Mouse (Mus musculus) embryonic fibroblast, embryonic 13.5 days (primary cell): ENCODE measurements around the gene Trp53. TPM values are rescaled to one million over a fixed set of nuclear protein-coding genes. Genes with fewer than 3 reads are reported as not detected.
A peak's percentile ranks its signal among the peaks of the same experiment; 100 is the strongest.

Experiments
- H3K27ac ChIP-seq: 2 replicates; pipeline ENCODE4 v1.5.1; 2012; ENCODE audit warnings: low read length, control low read depth, inconsistent platforms; ENCODE audit not compliant: insufficient read depth
- H3K4me1 ChIP-seq: 2 replicates; pipeline ENCODE4 v1.6.1; 2011; ENCODE audit warnings: low read length; ENCODE audit not compliant: control insufficient read depth, insufficient read depth
- H3K4me3 ChIP-seq: 2 replicates; pipeline ENCODE4 v1.5.1; 2011; ENCODE audit warnings: mild to moderate bottlenecking, control low read depth, low read length; ENCODE audit not compliant: insufficient read depth
- CTCF ChIP-seq: IDR thresholded peaks from 2 replicates; pipeline ENCODE4 v1.5.1; 2011; ENCODE audit warnings: mild to moderate bottlenecking, control low read depth, low read length, moderate library complexity, borderline replicate concordance; ENCODE audit not compliant: insufficient read depth
- POLR2A ChIP-seq: IDR thresholded peaks from 2 replicates; pipeline ENCODE4 v1.6.1; 2011; ENCODE audit warnings: low read depth, mild to moderate bottlenecking, control low read depth, low read length, moderate library complexity
- polyA plus RNA-seq: library from polyadenylated mRNA; stranded (reverse); fragments of >200 nt; gene quantifications from 2 replicates; pipeline ENCODE4 v1.2.4, GENCODE M21; 2011; ENCODE audit warnings: low read depth; ENCODE audit not compliant: missing spikeins, insufficient read length

The Trp53 gene
- polyA plus RNA-seq, 1 experiment = 159 TPM

DNA sequence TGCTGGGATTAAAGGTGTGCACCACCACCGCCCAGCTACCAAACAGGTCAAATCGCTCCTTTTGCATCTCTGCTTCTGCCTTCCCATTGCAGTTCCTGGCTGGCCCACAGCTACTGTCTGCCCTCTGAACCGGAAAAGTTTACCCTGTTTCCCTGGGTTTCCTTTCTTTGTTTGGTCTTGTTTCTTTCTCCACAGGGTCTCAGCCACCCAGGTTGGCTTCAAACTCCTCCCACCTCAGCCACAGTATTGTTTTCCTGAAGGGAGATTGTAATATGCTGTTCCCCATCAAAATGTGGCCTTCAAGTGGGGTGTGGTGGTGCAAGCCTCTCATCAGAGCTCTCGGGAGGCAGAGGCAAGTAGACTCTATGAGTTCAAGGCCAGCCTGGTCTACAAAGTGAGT, 28.8 kb upstream of the Trp53 start:
- H3K4me1 ChIP-seq = no peaks in the 10 kb centered on the region

DNA sequence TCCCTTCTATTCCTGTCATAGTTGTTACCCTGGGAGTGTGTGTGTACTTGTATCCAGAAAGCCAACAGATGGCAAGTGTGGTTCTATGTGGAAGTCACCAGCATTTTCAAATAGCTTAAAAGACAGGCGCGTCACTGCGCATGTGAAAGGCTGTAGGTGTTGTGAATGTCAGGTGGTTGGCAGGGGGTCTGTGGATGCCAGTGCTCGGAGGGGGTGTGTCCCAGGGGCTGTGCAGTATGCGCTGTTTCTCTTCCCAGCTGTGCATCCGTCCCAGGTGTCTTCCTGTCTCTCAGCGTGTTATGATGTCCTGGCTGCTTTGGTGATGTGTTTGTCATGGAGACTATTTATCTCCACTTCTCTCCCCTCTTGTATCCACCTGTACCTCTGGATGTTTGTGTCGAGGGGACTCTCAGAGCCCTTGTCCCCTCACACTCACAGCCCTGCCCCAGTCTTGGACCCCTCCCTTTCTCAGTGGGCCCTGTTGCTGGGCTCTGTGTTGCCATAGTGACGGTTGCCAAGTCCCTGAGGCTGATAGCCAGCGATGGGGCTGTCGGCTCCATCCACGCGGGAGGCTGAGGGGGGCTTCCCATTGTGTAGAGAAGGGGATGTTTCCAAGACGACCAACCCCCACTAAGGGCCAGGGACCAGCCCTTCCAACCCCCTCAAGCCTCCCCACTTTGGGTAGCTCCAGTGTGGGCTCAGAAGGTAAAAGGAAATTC, 27.4 kb upstream of the Trp53 start:
- Histone ChIP-seq H3K4me3 (no peak overlapping the region), H3K4me1 (no peaks in the 10 kb centered on the region), H3K27ac (no peak overlapping the region)
- no peak for TF ChIP-seq CTCF
- TF ChIP-seq POLR2A = no peak

More for the DNA sequence above, 28.8 kb upstream of the Trp53 start:
- Histone ChIP-seq H3K4me3 (no peak overlapping the region), H3K27ac (no peak overlapping the region)
- no peak for TF ChIP-seq CTCF
- no peak for TF ChIP-seq POLR2A

DNA sequence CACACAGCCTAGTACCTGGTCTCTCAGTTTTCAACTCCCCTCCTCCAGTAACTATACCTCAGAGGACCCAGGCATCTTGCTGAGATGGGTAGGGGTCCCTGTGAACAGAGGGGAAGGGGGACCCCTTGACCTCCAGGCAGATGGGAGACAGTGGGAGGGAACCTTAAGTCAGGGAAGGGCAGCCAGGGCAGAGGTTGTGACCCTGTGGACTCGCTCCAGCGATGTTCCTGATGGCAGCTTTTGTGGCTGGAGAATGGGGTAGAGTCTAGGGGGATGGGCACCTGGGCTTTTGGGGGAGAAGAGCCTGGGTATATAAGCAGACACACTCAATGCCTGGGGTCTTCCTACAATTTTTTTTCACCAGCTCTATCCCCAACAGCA, 26.8 kb upstream of the Trp53 start:
- H3K4me3 ChIP-seq = no peak overlapping the region
- H3K4me1 ChIP-seq = no peaks in the 10 kb centered on the region
- TF ChIP-seq POLR2A (no peak), CTCF (no peak)
- no peak overlapping the region for H3K27ac ChIP-seq

DNA sequence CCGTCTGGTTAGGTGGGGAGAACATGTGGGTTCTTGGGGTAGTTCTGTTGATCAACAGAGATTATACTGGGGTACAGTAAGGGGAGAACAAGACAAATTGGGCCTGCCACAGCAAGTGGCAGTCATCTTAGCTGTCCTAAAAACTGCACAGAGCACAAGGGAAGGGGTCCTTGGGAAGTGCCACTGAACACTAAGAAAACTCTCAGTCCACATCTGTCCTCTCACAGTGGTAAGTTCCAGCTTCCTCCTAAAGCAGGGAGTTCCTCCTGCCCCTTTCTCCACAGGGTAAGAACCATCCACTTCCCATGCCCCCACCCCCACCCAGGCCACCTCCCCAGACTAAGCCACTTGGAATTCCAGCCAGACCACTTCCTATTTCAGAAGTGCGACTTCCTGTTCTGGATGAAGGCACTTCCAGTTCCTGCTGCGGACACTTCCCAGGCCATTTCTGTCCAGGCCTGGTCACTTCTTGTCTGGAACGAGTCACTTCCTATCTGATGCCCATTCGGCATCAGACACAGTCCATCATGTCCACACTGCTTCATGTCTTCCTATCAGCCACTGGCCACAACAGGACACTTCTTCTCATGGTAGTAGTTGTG, 25.5 kb upstream of the Trp53 start:
- Histone ChIP-seq H3K4me3 (no peak overlapping the region), H3K27ac (no peak overlapping the region), H3K4me1 (no peaks in the 10 kb centered on the region)
- TF ChIP-seq CTCF (no peak), POLR2A (no peak)

DNA sequence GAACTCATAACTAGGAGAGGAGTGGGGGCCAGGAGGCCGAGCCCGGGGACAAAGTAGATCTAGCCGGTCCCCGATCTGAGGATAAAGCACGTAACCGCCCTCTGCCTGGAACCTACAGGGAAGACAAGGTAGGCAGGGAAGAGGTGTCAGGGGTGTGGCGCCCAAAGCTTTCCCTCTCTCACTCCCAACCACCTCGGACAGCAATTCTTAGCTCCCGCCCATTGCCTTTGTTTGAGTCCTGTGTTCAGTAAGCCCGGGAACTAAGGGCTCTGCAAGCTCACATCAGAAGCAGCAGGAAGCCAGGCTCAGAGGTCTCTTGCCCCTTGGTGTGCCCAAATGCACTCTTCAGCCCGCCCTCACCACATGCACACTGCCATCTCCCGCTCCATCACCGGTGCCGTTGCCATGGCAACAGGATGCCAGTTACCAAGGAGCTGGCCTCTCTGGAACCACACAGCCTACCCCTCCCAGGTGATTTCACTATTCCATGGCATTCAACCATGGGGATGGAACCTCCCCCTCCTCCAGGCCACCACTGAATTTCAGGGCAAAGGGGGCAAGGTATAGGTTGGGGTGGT, 22.7 kb upstream of the Trp53 start:
- Histone ChIP-seq H3K4me1 (peaks cover 6% of the 10 kb centered on the region; the same call in 1 of the 2 replicates), H3K4me3 (no peak overlapping the region), H3K27ac (no peak overlapping the region)
- no peak for TF ChIP-seq CTCF
- TF ChIP-seq POLR2A = no peak

DNA sequence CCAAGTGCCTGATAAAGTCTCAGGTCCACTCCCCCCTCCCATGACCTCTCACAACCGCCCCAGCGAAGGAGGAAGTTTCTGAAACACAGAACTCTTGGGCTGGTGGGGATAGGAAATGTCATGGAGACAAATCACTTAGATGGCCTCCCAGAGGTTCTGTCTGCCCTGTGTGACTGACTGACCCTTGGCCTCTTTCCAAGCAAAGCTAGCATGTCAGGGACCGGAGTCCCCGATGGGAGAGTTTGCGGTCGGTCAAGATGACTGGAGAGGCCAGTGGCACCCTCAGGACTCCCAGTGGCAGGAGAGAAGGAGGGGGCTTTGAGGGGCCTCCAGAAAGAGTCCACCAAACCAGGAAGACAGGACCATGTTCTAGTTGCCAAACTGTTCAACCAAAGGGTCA, 21.4 kb upstream of the Trp53 start:
- H3K4me1 ChIP-seq = peaks cover 6% of the 10 kb centered on the region; the same call in 1 of the 2 replicates
- no peak for TF ChIP-seq CTCF
- TF ChIP-seq POLR2A = no peak
- H3K4me3 ChIP-seq = no peak overlapping the region
- H3K27ac ChIP-seq = no peak overlapping the region

DNA sequence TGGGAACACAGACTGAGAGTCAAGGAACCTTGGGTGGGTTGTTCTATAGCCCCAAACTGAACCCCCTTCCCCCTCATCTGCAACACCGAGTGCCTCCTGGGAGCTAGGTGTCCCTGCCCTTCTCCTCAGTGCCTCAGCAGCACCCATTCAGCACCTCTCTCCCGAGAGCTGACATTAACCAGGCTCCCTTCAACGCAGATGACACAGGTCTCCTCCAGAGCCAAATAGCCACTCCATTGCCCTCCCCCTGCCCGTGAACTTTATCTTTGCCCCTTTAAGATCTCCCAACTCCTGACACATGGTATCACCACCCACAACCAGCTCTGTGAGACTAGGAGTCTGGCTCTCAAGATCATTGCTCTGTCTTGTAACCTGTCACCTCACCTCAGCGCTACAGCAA, 21.0 kb upstream of the Trp53 start:
- no peak for TF ChIP-seq CTCF
- no peak for TF ChIP-seq POLR2A
- no peak overlapping the region for H3K27ac ChIP-seq
- H3K4me3 ChIP-seq = no peak overlapping the region
- H3K4me1 ChIP-seq = peaks cover 6% of the 10 kb centered on the region; the same call in 1 of the 2 replicates

DNA sequence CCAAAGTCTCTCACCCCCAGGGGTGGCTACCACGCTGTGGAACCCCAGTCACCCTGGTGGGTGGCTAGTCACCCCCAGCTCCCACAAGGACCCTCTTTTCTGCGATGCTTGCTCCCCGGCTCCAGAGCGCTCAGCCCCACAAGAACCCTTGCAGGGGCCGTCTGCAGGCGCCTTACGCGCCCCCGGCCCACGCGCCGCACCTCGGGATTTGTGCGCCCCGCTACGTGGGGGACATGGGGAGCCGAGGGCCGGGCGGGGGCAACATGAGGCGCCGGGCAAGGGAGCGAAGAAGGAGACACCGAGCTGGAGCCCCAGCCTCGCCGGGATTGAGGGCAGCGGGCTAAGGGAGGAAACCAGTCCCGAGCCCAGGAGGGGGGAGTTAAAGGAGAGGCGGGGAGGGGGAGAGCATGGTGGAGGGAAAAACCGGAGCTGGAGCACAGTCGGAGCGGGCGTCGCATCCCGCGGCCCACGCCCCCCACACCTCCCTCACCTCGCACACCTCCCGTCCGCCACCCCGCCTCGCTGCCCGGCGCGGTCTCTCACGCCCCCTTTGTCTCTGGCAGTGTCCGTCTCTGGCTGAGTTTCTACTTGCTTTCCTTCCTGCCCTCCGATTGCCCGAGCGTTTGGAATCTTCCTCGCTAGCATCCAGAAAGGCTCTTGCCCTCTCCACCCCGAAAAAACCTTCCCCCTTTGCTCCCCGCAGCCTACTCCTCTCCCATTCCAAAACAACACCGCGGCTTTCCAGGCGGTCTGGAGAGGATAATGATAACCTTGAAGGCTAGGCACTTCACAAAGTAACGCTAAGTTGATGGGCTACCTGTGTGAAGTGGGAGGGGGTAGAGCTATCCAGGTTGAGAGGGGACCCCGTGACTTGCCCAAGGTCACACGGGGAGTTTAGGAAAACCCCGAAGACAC, 20.1 kb upstream of the Trp53 start, which contains the start of gene Efnb3:
Gene Efnb3, minus strand, starts transcription at position 355 of the 915 bp plus-strand sequence.
- peak within 1 kb of the TSS; percentile 3; the same call in 1 of the 2 replicates for H3K4me3 ChIP-seq
- TF ChIP-seq POLR2A = no peak
- TF ChIP-seq CTCF = no peak

More for the DNA sequence above, 20.1 kb upstream of the Trp53 start, which contains the start of gene Efnb3:
- Histone ChIP-seq H3K4me1 (peaks cover 6% of the 10 kb centered on the region; the same call in 1 of the 2 replicates), H3K27ac (no peak within 1 kb of the TSS)
